Mouse (Mus musculus) kidney, embryonic 16.5 days (tissue): ENCODE measurements at regions not wholly inside any gene's neighbourhood (a gene's known extent, or its start where the extent isn't known, plus 50 kb on each side); places are given as distances from the start of the nearest gene placed in this dataset.

Experiments
- ATAC-seq: fragments of 200-750 bp; cut with Nextera tagmentation; 2 replicates; pipeline ENCODE4 v1.8.0; 2017; ENCODE audit warnings: moderate TSS enrichment; ENCODE audit not compliant: low FRiP score, low TSS enrichment
- H3K27ac ChIP-seq: fragments of 300-500 bp; sonication (generic); 2 replicates; pipeline ENCODE4 v1.5.1; 2014; ENCODE audit warnings: low read length
- H3K27me3 ChIP-seq: fragments of 300-500 bp; sonication (generic); 2 replicates; pipeline ENCODE4 v1.6.1; 2014; ENCODE audit warnings: low read length, control low read depth, mixed read lengths; ENCODE audit not compliant: insufficient read depth
- H3K36me3 ChIP-seq: fragments of 300-500 bp; sonication (generic); 2 replicates; pipeline ENCODE4 v1.6.1; 2014; ENCODE audit warnings: low read length, control low read depth, mixed read lengths; ENCODE audit not compliant: insufficient read depth
- H3K4me1 ChIP-seq: fragments of 300-500 bp; sonication (generic); 2 replicates; pipeline ENCODE4 v1.6.1; 2014; ENCODE audit warnings: low read length, control low read depth, mixed read lengths; ENCODE audit not compliant: insufficient read depth
- H3K4me2 ChIP-seq: fragments of 300-500 bp; sonication (generic); replicated peaks from 2 replicates; pipeline ENCODE4 v1.6.1; 2014; ENCODE audit warnings: low read depth, low read length
- H3K4me3 ChIP-seq: fragments of 300-500 bp; sonication (generic); 2 replicates; pipeline ENCODE4 v1.5.1; 2014; ENCODE audit warnings: mild to moderate bottlenecking, low read length
- H3K9ac ChIP-seq: fragments of 300-500 bp; sonication (generic); replicated peaks from 2 replicates; pipeline ENCODE4 v1.6.1; 2014; ENCODE audit warnings: low read length
- H3K9me3 ChIP-seq: fragments of 300-500 bp; sonication (generic); 2 replicates; pipeline ENCODE4 v1.6.1; 2016; ENCODE audit warnings: low read length, control low read depth
- WGBS: fragments of 180-500 bp; shearing (Covaris S2); extraction: QIAGEN DNeasy Blood & Tissue Kit; methylation state at CpG from one replicate; pipeline ENCODE4 v1.1.7; 2014; 5-methylcytosine and 5-hydroxymethylcytosine counted together

GRCm38 (mm10) chr16:92939618-92940017 lies 113.7 kb upstream of the Runx1 start:
- Histone ChIP-seq H3K9me3 (no peaks in the 10 kb centered on the region), H3K4me1 (peaks cover 7% of the 10 kb centered on the region; the same call in 1 of the 2 replicates), H3K4me3 (no peak overlapping the region), H3K36me3 (no peaks in the 10 kb centered on the region), H3K27ac (no peak overlapping the region), H3K4me2 (no peak overlapping the region), H3K9ac (no peak overlapping the region), H3K27me3 (no peaks in the 10 kb centered on the region)
- peak; percentile 42; the same call in 1 of the 2 replicates for ATAC-seq
- 22% methylated on average over 8 of the region's 8 CpGs for WGBS

- 78% methylated on average over 2 of the region's 2 CpGs for WGBS
Observed at GRCm38 (mm10) chr16:92935848-92936535, 110.0 kb upstream of the Runx1 start.

GRCm38 (mm10) chr16:92930103-92930502 lies 104.2 kb upstream of the Runx1 start:
- ATAC-seq: no peak
- Histone ChIP-seq H3K4me1 (peaks cover 7% of the 10 kb centered on the region; the same call in 1 of the 2 replicates), H3K9me3 (no peaks in the 10 kb centered on the region), H3K4me3 (no peak overlapping the region), H3K9ac (no peak overlapping the region), H3K27me3 (peaks cover 3% of the 10 kb centered on the region; the same call in 1 of the 2 replicates), H3K4me2 (no peak overlapping the region), H3K27ac (no peak overlapping the region), H3K36me3 (no peaks in the 10 kb centered on the region)
- WGBS: 86% methylated on average over 4 of the region's 4 CpGs

More at GRCm38 (mm10) chr16:92935848-92936535, 110.0 kb upstream of the Runx1 start:
- H3K27ac ChIP-seq: no peak overlapping the region
- H3K9ac ChIP-seq: no peak overlapping the region
- no peaks in the 10 kb centered on the region for H3K27me3 ChIP-seq
- no peak overlapping the region for H3K4me2 ChIP-seq
- H3K36me3 ChIP-seq: no peaks in the 10 kb centered on the region
- no peaks in the 10 kb centered on the region for H3K9me3 ChIP-seq
- H3K4me1 ChIP-seq: peaks cover 7% of the 10 kb centered on the region; the same call in 1 of the 2 replicates
- ATAC-seq: no peak
- no peak overlapping the region for H3K4me3 ChIP-seq

- Histone ChIP-seq H3K27ac (no peak overlapping the region), H3K4me1 (peaks cover 7% of the 10 kb centered on the region; the same call in 1 of the 2 replicates), H3K9me3 (no peaks in the 10 kb centered on the region), H3K4me2 (no peak overlapping the region), H3K9ac (no peak overlapping the region), H3K36me3 (no peaks in the 10 kb centered on the region), H3K4me3 (no peak overlapping the region), H3K27me3 (peaks cover 3% of the 10 kb centered on the region; the same call in 1 of the 2 replicates)
- 43% methylated on average over 7 of the region's 7 CpGs for WGBS
- no peak for ATAC-seq
Observed at GRCm38 (mm10) chr16:92928201-92928600, 102.3 kb upstream of the Runx1 start.

- Histone ChIP-seq H3K36me3 (no peaks in the 10 kb centered on the region), H3K27ac (no peak overlapping the region), H3K27me3 (peaks cover 3% of the 10 kb centered on the region; the same call in 1 of the 2 replicates), H3K4me2 (no peak overlapping the region), H3K4me1 (peaks cover 7% of the 10 kb centered on the region; the same call in 1 of the 2 replicates), H3K9me3 (no peaks in the 10 kb centered on the region), H3K4me3 (no peak overlapping the region), H3K9ac (no peak overlapping the region)
- ATAC-seq: no peak
- 2% methylated on average over 2 of the region's 2 CpGs for WGBS
Observed at GRCm38 (mm10) chr16:92927662-92928061, 101.7 kb upstream of the Runx1 start.

- Histone ChIP-seq H3K9me3 (no peaks in the 10 kb centered on the region), H3K27ac (no peak overlapping the region), H3K9ac (no peak overlapping the region), H3K27me3 (peaks cover 3% of the 10 kb centered on the region; the same call in 1 of the 2 replicates), H3K36me3 (no peaks in the 10 kb centered on the region), H3K4me3 (no peak overlapping the region), H3K4me1 (peaks cover 7% of the 10 kb centered on the region; the same call in 1 of the 2 replicates), H3K4me2 (no peak overlapping the region)
- 80% methylated on average over 5 of the region's 5 CpGs for WGBS
- no peak for ATAC-seq
Observed at GRCm38 (mm10) chr16:92926853-92927252, 100.9 kb upstream of the Runx1 start.

- Histone ChIP-seq H3K9ac (no peak overlapping the region), H3K4me3 (no peak overlapping the region), H3K9me3 (no peaks in the 10 kb centered on the region), H3K4me2 (no peak overlapping the region), H3K27me3 (no peaks in the 10 kb centered on the region), H3K4me1 (no peaks in the 10 kb centered on the region), H3K27ac (no peak overlapping the region), H3K36me3 (no peaks in the 10 kb centered on the region)
- ATAC-seq: no peak
- 79% methylated on average over 4 of the region's 4 CpGs for WGBS
Observed at GRCm38 (mm10) chr16:92920947-92921346, 95.0 kb upstream of the Runx1 start.

- H3K9ac ChIP-seq: no peak overlapping the region
- H3K4me1 ChIP-seq: no peaks in the 10 kb centered on the region
- H3K36me3 ChIP-seq: no peaks in the 10 kb centered on the region
- H3K27me3 ChIP-seq: no peaks in the 10 kb centered on the region
- 86% methylated on average over 2 of the region's 2 CpGs for WGBS
- H3K4me2 ChIP-seq: no peak overlapping the region
- H3K9me3 ChIP-seq: no peaks in the 10 kb centered on the region
- no peak overlapping the region for H3K27ac ChIP-seq
- no peak overlapping the region for H3K4me3 ChIP-seq
- ATAC-seq: no peak
Observed at GRCm38 (mm10) chr16:92917356-92917755, 91.4 kb upstream of the Runx1 start.

- no peak overlapping the region for H3K4me3 ChIP-seq
- H3K9me3 ChIP-seq: no peaks in the 10 kb centered on the region
- no peak overlapping the region for H3K4me2 ChIP-seq
- no peaks in the 10 kb centered on the region for H3K36me3 ChIP-seq
- no peak for ATAC-seq
- no peak overlapping the region for H3K9ac ChIP-seq
- H3K27ac ChIP-seq: no peak overlapping the region
- no peaks in the 10 kb centered on the region for H3K4me1 ChIP-seq
- H3K27me3 ChIP-seq: no peaks in the 10 kb centered on the region
- WGBS: 76% methylated on average over 6 of the region's 6 CpGs
Observed at GRCm38 (mm10) chr16:92915651-92916050, 89.7 kb upstream of the Runx1 start.

- Histone ChIP-seq H3K4me1 (peaks cover 18% of the 10 kb centered on the region), H3K9me3 (no peaks in the 10 kb centered on the region), H3K4me3 (no peak overlapping the region), H3K27ac (peak overlapping the region; percentile 19), H3K27me3 (no peaks in the 10 kb centered on the region), H3K36me3 (no peaks in the 10 kb centered on the region), H3K9ac (no peak overlapping the region), H3K4me2 (no peak overlapping the region)
- peak; percentile 74 for ATAC-seq
- WGBS: 69% methylated on average over 4 of the region's 4 CpGs
Observed at GRCm38 (mm10) chr16:92906873-92907272, 80.9 kb upstream of the Runx1 start.
